Comparison of ENCODE assay signal across 8 mouse cellular contexts in genomic region chr2:180070481-180071453, GRCm38 (mm10). TPM values are rescaled to one million over a fixed set of nuclear protein-coding genes. Genes with fewer than 3 reads are reported as not detected.
A peak's percentile ranks its signal among the peaks of the same experiment; 100 is the strongest.
DNase-seq lines count a peak whose midpoint lies in the region; ATAC-seq and TF ChIP-seq lines count a peak whose summit lies in the region.

Gene Mtg2 (plus strand): TSS chr2:180070588.

- H3K9ac ChIP-seq in ES-E14 (ENCODE audit: insufficient read depth, low read depth, low read length, poor library complexity, severe bottlenecking): peak within 1 kb of the TSS; percentile 87
- H3K9ac ChIP-seq in forebrain, embryonic 16.5 days (replicated peaks; ENCODE audit: low read depth, low read length): peak within 1 kb of the TSS; percentile 64
- peak within 1 kb of the TSS; percentile 64 for H3K9ac ChIP-seq in lung, embryonic 14.5 days

- in situ Hi-C loops in ES-E14 (cut with MboI; ENCODE audit: low sequenced_read_pairs in 2 of 2, unreplicated experiment in 2 of 2): no loop called here

- H3K27me3 ChIP-seq in forebrain, embryonic 16.5 days (replicated peaks; ENCODE audit: control insufficient read depth, insufficient read depth, low read length): no peaks in the 10 kb centered on the region
- no peaks in the 10 kb centered on the region for H3K27me3 ChIP-seq in lung, embryonic 14.5 days (ENCODE audit: insufficient read depth, low read length)
- no peaks in the 10 kb centered on the region for H3K27me3 ChIP-seq in thymus, adult 2 months (ENCODE audit: control insufficient read depth, insufficient read depth, low read length)

- peak; percentile 37 for TF ChIP-seq CTCF in layer of hippocampus, adult 2 months (conservative IDR thresholded peaks at IDR 0.05)
- no peak for TF ChIP-seq CTCF in lung, embryonic 14.5 days (IDR thresholded peaks at IDR 0.05; ENCODE audit: low read depth)
- no peak for TF ChIP-seq CTCF in olfactory bulb, adult 2 months (IDR thresholded peaks at IDR 0.05; ENCODE audit: insufficient read depth, low read depth, low read length)
- TF ChIP-seq CTCF in thymus, adult 2 months (IDR thresholded peaks at IDR 0.05; ENCODE audit: borderline replicate concordance, control insufficient read depth, extremely low read depth, insufficient read depth, low read length, poor library complexity): 0 out of 2 replicates have a peak, but pooled peaks have one; percentile 25

- peak; percentile 80 for DNase-seq in ES-E14 (ENCODE audit: low read depth, low spot score)
- peak; percentile 96 for DNase-seq in cerebellum, adult 11-12 months
- peak; percentile 96 to 97 for DNase-seq in heart, postnatal 36 days
- DNase-seq in layer of hippocampus, adult 2 months (ENCODE audit: low spot score in 2 of 2): peak; percentile 96 to 97
- DNase-seq in lung, embryonic 14.5 days: peak; percentile 94
- peak; percentile 95 for DNase-seq in thymus, adult 2 months

- peak; percentile 59 for TF ChIP-seq POLR2A in olfactory bulb, adult 2 months (IDR thresholded peaks at IDR 0.05; ENCODE audit: insufficient read depth, low read depth, low read length)
- peak; percentile 92 for TF ChIP-seq POLR2A in thymus, adult 2 months (IDR thresholded peaks at IDR 0.05; ENCODE audit: control insufficient read depth, extremely low read depth, insufficient read depth, low read length, poor library complexity)

- peak within 1 kb of the TSS; percentile 49 for H3K27ac ChIP-seq in ES-E14 (ENCODE audit: insufficient read depth, low read depth, low read length, poor library complexity, severe bottlenecking)
- H3K27ac ChIP-seq in forebrain, embryonic 16.5 days (ENCODE audit: low read length): peak within 1 kb of the TSS; percentile 83
- H3K27ac ChIP-seq in layer of hippocampus, adult 2 months: peak within 1 kb of the TSS; percentile 93
- H3K27ac ChIP-seq in lung, embryonic 14.5 days (ENCODE audit: low read depth): peak within 1 kb of the TSS; percentile 55; the same call in 1 of the 2 replicates
- peak within 1 kb of the TSS; percentile 63; the same call in 1 of the 2 replicates for H3K27ac ChIP-seq in olfactory bulb, adult 2 months (ENCODE audit: insufficient read depth, low read depth, low read length)
- peak within 1 kb of the TSS; percentile 9; the same call in 1 of the 2 replicates for H3K27ac ChIP-seq in thymus, adult 2 months (ENCODE audit: control insufficient read depth, insufficient read depth, low read length)

- H3K4me3 ChIP-seq in ES-E14 (ENCODE audit: insufficient read depth in 1 of 2, low read depth in 1 of 2, low read length in 2 of 2, poor library complexity in 1 of 2, severe bottlenecking in 1 of 2): peak within 1 kb of the TSS; percentile 86 to 87
- H3K4me3 ChIP-seq in forebrain, embryonic 16.5 days (replicated peaks; ENCODE audit: low read length): peak within 1 kb of the TSS; percentile 57
- H3K4me3 ChIP-seq in layer of hippocampus, adult 2 months: peak within 1 kb of the TSS; percentile 98
- peak within 1 kb of the TSS; percentile 78 for H3K4me3 ChIP-seq in lung, embryonic 14.5 days (ENCODE audit: low read depth, low read length)
- peak within 1 kb of the TSS; percentile 60 for H3K4me3 ChIP-seq in olfactory bulb, adult 2 months (ENCODE audit: insufficient read depth, low read depth, low read length)
- H3K4me3 ChIP-seq in thymus, adult 2 months (ENCODE audit: control insufficient read depth, insufficient read depth, low read length): peak within 1 kb of the TSS; percentile 96

- H3K36me3 ChIP-seq in ES-E14 (ENCODE audit: control insufficient read depth, insufficient read depth, low read length, poor library complexity, severe bottlenecking): peaks cover 10% of the 10 kb centered on the region; the same call in 1 of the 2 replicates
- peaks cover 13% of the 10 kb centered on the region for H3K36me3 ChIP-seq in forebrain, embryonic 16.5 days (ENCODE audit: control insufficient read depth, insufficient read depth)
- H3K36me3 ChIP-seq in lung, embryonic 14.5 days (ENCODE audit: insufficient read depth): peaks cover 15% of the 10 kb centered on the region; the same call in 1 of the 2 replicates
- no peaks in the 10 kb centered on the region for H3K36me3 ChIP-seq in thymus, adult 2 months (ENCODE audit: control insufficient read depth, insufficient read depth, low read length)

- intact Hi-C loops in heart, postnatal 36 days (cut with DNase I): loop anchor here (2.0 kb wide), 1 partner anchor 48 kb away; the partner anchor contains the start of gene Osbpl2

- H3K4me1 ChIP-seq in ES-E14 (ENCODE audit: control insufficient read depth in 2 of 2, insufficient read depth in 2 of 2, low read length in 2 of 2, poor library complexity in 1 of 2): peaks cover 2 to 7% of the 10 kb centered on the region in 2 experiments; a peak in 1 of 4 replicates
- peaks cover 9% of the 10 kb centered on the region for H3K4me1 ChIP-seq in forebrain, embryonic 16.5 days (replicated peaks; ENCODE audit: control insufficient read depth, insufficient read depth, low read length)
- peaks cover 8% of the 10 kb centered on the region; the same call in 1 of the 2 replicates for H3K4me1 ChIP-seq in lung, embryonic 14.5 days (ENCODE audit: insufficient read depth)
- H3K4me1 ChIP-seq in olfactory bulb, adult 2 months (ENCODE audit: control insufficient read depth, insufficient read depth, low read length): peaks cover 8% of the 10 kb centered on the region
- H3K4me1 ChIP-seq in thymus, adult 2 months (replicated peaks; ENCODE audit: control insufficient read depth, insufficient read depth, low read length): peaks cover 30% of the 10 kb centered on the region

- peak within 1 kb of the TSS; percentile 60 for H3K4me2 ChIP-seq in forebrain, embryonic 16.5 days (ENCODE audit: low read length)
- H3K4me2 ChIP-seq in lung, embryonic 14.5 days: peak within 1 kb of the TSS; percentile 90

- WGBS in forebrain, embryonic 16.5 days: 3% methylated on average over 57 of the region's 58 CpGs
- 5% methylated on average over 58 of the region's 58 CpGs for WGBS in lung, embryonic 14.5 days
- WGBS in olfactory bulb, adult 2 months: 1% methylated on average over 58 of the region's 58 CpGs
- WGBS in thymus, adult 2 months: 7% methylated on average over 58 of the region's 58 CpGs

- peak; percentile 97 for ATAC-seq in forebrain, embryonic 16.5 days
- peak; percentile 94 for ATAC-seq in lung, embryonic 14.5 days (ENCODE audit: insufficient read depth)

- H3K9me3 ChIP-seq in ES-E14 (ENCODE audit: control insufficient read depth, insufficient read depth, low read depth, low read length): no peaks in the 10 kb centered on the region
- H3K9me3 ChIP-seq in forebrain, embryonic 16.5 days (ENCODE audit: control insufficient read depth, low read length): no peaks in the 10 kb centered on the region
- no peaks in the 10 kb centered on the region for H3K9me3 ChIP-seq in lung, embryonic 14.5 days (ENCODE audit: low read depth, low read length)

TF ChIP-seq in ES-E14, 5 proteins besides CTCF, POLR2A, EP300 and RAD21:
- TF ChIP-seq ZC3H11A (IDR thresholded peaks at IDR 0.05; ENCODE audit: borderline replicate concordance, low read depth, low read length): no peak
- TF ChIP-seq ZNF384 (IDR thresholded peaks at IDR 0.05; ENCODE audit: low read depth, low read length): no peak
- no peak for TF ChIP-seq CHD2 (IDR thresholded peaks at IDR 0.05; ENCODE audit: low read depth, low read length)
- no peak; the same call in 1 of the 2 replicates for TF ChIP-seq HCFC1 (IDR thresholded peaks at IDR 0.05; ENCODE audit: borderline replicate concordance, insufficient read depth, low read length)
- no peak for TF ChIP-seq MAFK (IDR thresholded peaks at IDR 0.05; ENCODE audit: insufficient read depth, low read depth, low read length)

RNA-seq across cellular contexts. Expression of gene Mtg2, which starts in this region (rescaled TPM):
- 33.9 and 35.3 TPM in 2 replicates for total RNA-seq in ES-E14 (2012; rRNA removed)
- 33.5 and 38.1 TPM in 2 replicates for polyA plus RNA-seq in forebrain, embryonic 16.5 days (2015; fragmentation: Nextera tagmentation; extraction: Ambion mirVana)
- total RNA-seq in heart, postnatal 36 days (2021): 10 to 100 TPM; 27.1 to 30.0 TPM
- 10 to 100 TPM; 19.2 to 22.7 TPM for total RNA-seq in layer of hippocampus, adult 2 months (2021)
- polyA plus RNA-seq in lung, embryonic 14.5 days (2014; fragmentation: Nextera tagmentation; extraction: Ambion mirVana): 23.4 and 25.3 TPM in 2 replicates
- polyA plus RNA-seq in olfactory bulb, adult 2 months (2012; ENCODE audit: insufficient read depth, insufficient read length, low replicate concordance, missing spikeins): not detected in 2 replicates
- polyA plus RNA-seq in thymus, adult 2 months (2012; rRNA removed): 25.1 and 31.3 TPM in 2 replicates

Comparison
In these comparisons a context has a peak if more than half of its experiments do, and no peak if none do; other contexts are left out.
1. Peak in every context shown above with its lines: DNase-seq, ATAC-seq, H3K4me3 ChIP-seq and H3K27ac ChIP-seq.
2. H3K27ac ChIP-seq: peak in every context shown above with its lines; median percentile 93 in layer of hippocampus, adult 2 months; 83 in forebrain, embryonic 16.5 days; 63 in olfactory bulb, adult 2 months; 55 in lung, embryonic 14.5 days; 49 in ES-E14; 9 in thymus, adult 2 months.
3. CTCF ChIP-seq: peak in layer of hippocampus, adult 2 months (single experiment) and thymus, adult 2 months (single experiment); none in lung, embryonic 14.5 days (single experiment) and olfactory bulb, adult 2 months (single experiment).